Mouse (Mus musculus): ENCODE measurements around the gene Olfr589.
"Not testable (repeated sequence)": the region's sequence is repeated elsewhere in the genome, so short reads cannot be mapped to it uniquely, and the experiment has no call there.

DNA sequence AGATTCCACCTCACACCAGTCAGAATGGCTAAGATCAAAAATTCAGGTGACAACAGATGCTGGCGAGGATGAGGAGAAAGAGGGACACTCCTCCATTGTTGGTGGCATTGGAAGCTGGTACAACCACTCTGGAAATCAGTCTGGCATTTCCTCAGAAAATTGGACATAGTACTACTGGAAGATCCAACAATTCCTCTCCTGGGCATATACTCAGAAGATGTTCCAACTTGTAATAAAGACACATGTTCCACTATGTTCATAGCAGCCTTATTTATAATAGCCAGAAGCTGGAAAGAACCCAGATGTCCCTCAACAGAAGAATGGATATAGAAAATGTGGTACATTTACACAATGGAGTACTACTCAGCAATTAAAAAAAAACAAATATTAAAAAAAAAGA is 28.3 kb upstream of the Olfr589 start, which contains the start of gene Olfr592:
- not testable (repeated sequence) for TF ChIP-seq UBTF (IDR thresholded peaks at IDR 0.05; ENCODE audit: borderline replicate concordance, insufficient read depth, low read depth, low read length); GATA1 (IDR thresholded peaks at IDR 0.05; ENCODE audit: low read depth, low read length); POLR2A (IDR thresholded peaks at IDR 0.05; ENCODE audit: control insufficient read depth in 1 of 2, insufficient read depth in 1 of 2, low read depth in 1 of 2, low read length in 2 of 2, poor library complexity in 1 of 2); E2F4 (IDR thresholded peaks at IDR 0.05; ENCODE audit: borderline replicate concordance, low read depth, low read length); EP300 (IDR thresholded peaks at IDR 0.05; ENCODE audit: low read depth in 1 of 2, low read length in 2 of 2)

Data from MEL (cell line).